Mouse (Mus musculus) forebrain, embryonic 10.5 days (tissue): Measurements from ENCODE around the gene 1700069L16Rik. TPM values are rescaled to one million over a fixed set of nuclear protein-coding genes. Genes with fewer than 3 reads are reported as not detected.

Experiments used
- DNase-seq: peaks from one replicate; pipeline ENCODE4 v3.0.0-alpha.2; 2017; ENCODE audit warnings: low spot score; ENCODE audit errors: extremely low spot score
- H3K27ac ChIP-seq: fragments of 300-500 bp; sonication (generic); 2 replicates; pipeline ENCODE4 v1.5.1; 2016; ENCODE audit warnings: mild to moderate bottlenecking
- H3K27me3 ChIP-seq: fragments of 300-500 bp; sonication (generic); 2 replicates; pipeline ENCODE4 v1.6.1; 2016; ENCODE audit warnings: mild to moderate bottlenecking; ENCODE audit not compliant: poor library complexity, severe bottlenecking
- H3K36me3 ChIP-seq: fragments of 300-500 bp; sonication (generic); replicated peaks from 2 replicates; pipeline ENCODE4 v1.6.1; 2016; ENCODE audit warnings: mild to moderate bottlenecking, moderate library complexity
- H3K4me1 ChIP-seq: fragments of 300-500 bp; sonication (generic); 2 replicates; pipeline ENCODE4 v1.6.1; 2016
- H3K4me3 ChIP-seq: fragments of 300-500 bp; sonication (generic); 2 replicates; pipeline ENCODE4 v1.5.1; 2016; ENCODE audit warnings: mild to moderate bottlenecking, moderate library complexity
- H3K9me3 ChIP-seq: fragments of 300-500 bp; sonication (generic); 2 replicates; pipeline ENCODE4 v1.6.1; 2016; ENCODE audit warnings: mild to moderate bottlenecking, moderate library complexity
- WGBS: fragments of 180-500 bp; shearing (Covaris S2); methylation state at CpG from one replicate; pipeline ENCODE4 v1.1.7; 2016; 5-methylcytosine and 5-hydroxymethylcytosine counted together
- polyA plus RNA-seq: library from polyadenylated mRNA; unstranded; fragments of >200 nt; fragmentation: Nextera tagmentation; extraction: Ambion mirVana; gene quantifications from 2 replicates; pipeline ENCODE4 v1.2.1, GENCODE M21; 2016

The 1700069L16Rik gene
- polyA plus RNA-seq, 1 experiment from 2014 or later: not detected

DNA sequence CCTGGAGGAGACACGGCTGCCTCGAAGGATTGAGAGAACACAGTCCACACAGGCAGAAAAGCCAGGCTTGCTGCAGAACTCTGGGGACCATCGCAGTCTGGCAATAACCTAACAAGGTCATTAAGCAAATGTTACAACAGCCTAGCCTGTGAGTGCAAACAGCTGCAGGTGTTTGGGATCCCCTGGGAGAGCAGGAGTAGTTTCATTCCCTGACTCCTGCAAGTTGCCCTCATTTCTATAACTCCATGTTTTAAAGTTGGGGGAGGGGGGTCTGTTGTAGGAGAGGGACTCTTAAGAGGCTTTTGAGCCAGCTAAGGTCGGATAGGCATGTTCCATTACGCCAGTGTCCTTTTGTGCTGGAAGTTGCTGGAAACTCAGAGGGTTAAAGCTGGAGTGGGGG lies 30.2 kb downstream of the 1700069L16Rik start:
- WGBS: 70% methylated on average over 5 of the region's 5 CpGs
- no peak overlapping the region for H3K27ac ChIP-seq

DNA sequence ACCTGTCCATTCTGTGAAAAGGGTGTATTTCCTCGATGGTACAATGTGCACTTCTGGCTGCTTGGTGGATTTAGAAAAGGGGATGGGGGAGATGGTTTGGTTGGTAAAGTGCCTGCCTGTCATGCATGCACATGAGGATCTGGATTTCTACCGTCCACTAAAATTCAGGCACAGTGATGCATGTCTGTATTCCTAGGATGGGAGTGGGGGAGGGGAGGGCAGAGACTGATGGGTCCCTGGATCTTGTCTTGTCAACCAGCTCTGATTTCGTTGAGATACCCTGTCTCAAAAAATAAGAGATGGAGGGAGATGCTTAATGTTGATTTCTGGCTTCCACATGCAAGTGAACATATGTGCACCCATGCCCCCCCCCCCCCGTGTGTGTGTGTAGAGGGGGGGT lies 30.6 kb downstream of the 1700069L16Rik start:
- H3K27ac ChIP-seq: no peak overlapping the region
- H3K4me3 ChIP-seq: no peak overlapping the region
- no peak for DNase-seq
- peaks cover 5% of the 10 kb centered on the region; the same call in 1 of the 2 replicates for H3K9me3 ChIP-seq
- H3K4me1 ChIP-seq: peaks cover 12% of the 10 kb centered on the region
- 72% methylated on average over 4 of the region's 4 CpGs for WGBS
- no peaks in the 10 kb centered on the region for H3K36me3 ChIP-seq
- H3K27me3 ChIP-seq: no peaks in the 10 kb centered on the region

More for the DNA sequence above, 30.2 kb downstream of the 1700069L16Rik start:
- no peak for DNase-seq
- Histone ChIP-seq H3K9me3 (peaks cover 5% of the 10 kb centered on the region; the same call in 1 of the 2 replicates), H3K36me3 (no peaks in the 10 kb centered on the region), H3K4me3 (no peak overlapping the region), H3K27me3 (no peaks in the 10 kb centered on the region), H3K4me1 (peaks cover 12% of the 10 kb centered on the region)

DNA sequence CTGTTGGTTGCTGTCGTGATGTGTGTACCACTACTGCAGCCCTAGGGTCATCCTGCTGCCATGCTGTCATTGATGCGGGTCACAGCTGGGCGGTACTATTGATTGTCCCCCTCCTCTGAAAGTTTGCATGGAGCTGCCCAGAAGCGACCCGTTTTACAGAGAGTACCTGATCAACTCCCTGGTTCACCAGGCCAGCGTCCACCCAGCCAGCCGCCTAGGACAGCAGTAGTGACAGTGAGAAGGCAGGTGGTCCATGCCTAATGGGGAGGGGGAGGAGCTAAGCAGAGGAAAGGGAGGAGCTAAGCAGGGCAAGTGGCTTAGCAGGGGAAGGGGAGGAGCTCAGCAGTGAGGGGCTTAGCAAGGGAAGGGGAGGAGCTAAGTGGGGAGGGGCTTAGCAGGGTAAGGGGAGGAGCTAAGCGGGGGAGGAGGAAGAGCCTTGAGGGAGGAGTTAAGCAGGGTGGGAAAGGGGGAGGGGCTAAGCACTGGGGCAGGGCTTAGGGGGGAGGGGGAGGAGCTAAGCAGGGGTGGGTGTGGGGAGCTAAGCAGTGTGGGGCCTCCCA lies 31.3 kb downstream of the 1700069L16Rik start:
- Histone ChIP-seq H3K27me3 (no peaks in the 10 kb centered on the region), H3K27ac (no peak overlapping the region), H3K4me1 (peaks cover 12% of the 10 kb centered on the region), H3K9me3 (peaks cover 5% of the 10 kb centered on the region; the same call in 1 of the 2 replicates), H3K36me3 (no peaks in the 10 kb centered on the region), H3K4me3 (no peak overlapping the region)
- no peak for DNase-seq
- WGBS: 91% methylated on average over 8 of the region's 8 CpGs

DNA sequence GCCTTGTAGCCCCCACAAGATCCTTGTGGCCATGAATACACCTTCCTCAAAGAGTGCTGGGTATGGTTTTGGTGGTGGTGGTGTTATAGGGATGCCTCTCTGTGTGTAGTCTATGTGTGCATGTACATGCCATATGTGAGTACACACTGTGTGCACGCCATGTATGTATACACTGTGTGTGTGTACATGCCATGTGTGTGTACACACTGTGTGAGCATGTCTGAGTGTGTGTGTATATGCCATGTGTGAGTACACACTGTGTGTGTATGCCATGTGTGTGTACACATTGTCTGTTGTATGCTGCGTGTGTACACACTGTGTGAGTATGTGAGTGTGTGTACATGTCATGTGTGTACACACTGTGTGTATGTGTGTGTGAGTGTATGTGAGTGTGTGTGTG lies 33.7 kb downstream of the 1700069L16Rik start:
- Histone ChIP-seq H3K4me1 (peaks cover 12% of the 10 kb centered on the region), H3K36me3 (no peaks in the 10 kb centered on the region), H3K27me3 (no peaks in the 10 kb centered on the region), H3K9me3 (peaks cover 5% of the 10 kb centered on the region; the same call in 1 of the 2 replicates), H3K4me3 (no peak overlapping the region), H3K27ac (no peak overlapping the region)
- WGBS: 85% methylated on average over 2 of the region's 2 CpGs
- no peak for DNase-seq

DNA sequence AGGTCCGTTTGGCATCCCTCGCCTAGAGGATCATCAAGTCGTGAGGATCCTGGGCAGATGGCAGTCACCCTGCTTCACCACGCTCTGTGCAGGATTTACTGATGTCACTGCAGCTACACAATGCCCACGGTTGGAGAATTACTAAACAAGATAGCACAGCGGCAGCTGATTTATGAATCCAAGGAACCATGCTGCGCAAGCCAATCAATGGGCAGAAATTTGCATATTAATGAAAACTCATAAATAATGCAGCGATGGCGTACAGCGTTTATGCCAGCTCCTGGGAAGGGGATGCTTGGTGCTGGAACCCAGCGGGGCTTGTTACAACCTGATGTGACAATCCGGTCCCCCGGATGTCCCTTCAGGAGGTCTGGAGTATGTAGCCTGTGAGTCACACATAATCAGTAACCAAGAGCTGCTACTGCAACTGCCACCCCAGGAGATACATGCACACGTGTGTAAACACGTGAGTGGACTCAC lies 34.5 kb downstream of the 1700069L16Rik start:
- H3K9me3 ChIP-seq: peaks cover 5% of the 10 kb centered on the region; the same call in 1 of the 2 replicates
- 82% methylated on average over 15 of the region's 15 CpGs for WGBS
- H3K27ac ChIP-seq: no peak overlapping the region

DNA sequence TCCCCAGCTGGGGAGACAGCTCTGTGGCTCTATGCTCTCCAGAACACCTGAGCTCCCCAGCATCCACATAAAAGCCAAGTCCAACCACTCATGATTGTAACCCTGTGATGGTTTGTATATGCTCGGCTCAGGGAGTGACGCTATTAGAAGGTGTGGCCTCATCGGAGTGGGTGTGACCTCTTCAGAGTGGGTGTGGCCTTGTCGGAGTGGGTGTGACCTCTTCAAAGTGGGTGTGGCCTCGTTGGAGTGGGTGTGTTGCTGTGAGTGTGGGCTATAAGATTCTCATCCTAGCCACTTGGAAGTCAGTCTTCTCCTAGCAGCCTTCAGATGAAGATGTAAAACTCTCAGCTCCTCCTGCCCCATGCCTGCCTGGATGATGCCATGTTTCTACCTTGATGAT lies 37.1 kb downstream of the 1700069L16Rik start:
- H3K27me3 ChIP-seq: no peaks in the 10 kb centered on the region
- DNase-seq: no peak
- no peaks in the 10 kb centered on the region for H3K9me3 ChIP-seq
- H3K36me3 ChIP-seq: no peaks in the 10 kb centered on the region
- H3K27ac ChIP-seq: no peak overlapping the region
- peaks cover 6% of the 10 kb centered on the region; the same call in 1 of the 2 replicates for H3K4me1 ChIP-seq
- H3K4me3 ChIP-seq: no peak overlapping the region
- 89% methylated on average over 5 of the region's 5 CpGs for WGBS

More for the DNA sequence above, 34.5 kb downstream of the 1700069L16Rik start:
- Histone ChIP-seq H3K27me3 (no peaks in the 10 kb centered on the region), H3K4me3 (no peak overlapping the region), H3K4me1 (peaks cover 12% of the 10 kb centered on the region), H3K36me3 (no peaks in the 10 kb centered on the region)
- no peak for DNase-seq

DNA sequence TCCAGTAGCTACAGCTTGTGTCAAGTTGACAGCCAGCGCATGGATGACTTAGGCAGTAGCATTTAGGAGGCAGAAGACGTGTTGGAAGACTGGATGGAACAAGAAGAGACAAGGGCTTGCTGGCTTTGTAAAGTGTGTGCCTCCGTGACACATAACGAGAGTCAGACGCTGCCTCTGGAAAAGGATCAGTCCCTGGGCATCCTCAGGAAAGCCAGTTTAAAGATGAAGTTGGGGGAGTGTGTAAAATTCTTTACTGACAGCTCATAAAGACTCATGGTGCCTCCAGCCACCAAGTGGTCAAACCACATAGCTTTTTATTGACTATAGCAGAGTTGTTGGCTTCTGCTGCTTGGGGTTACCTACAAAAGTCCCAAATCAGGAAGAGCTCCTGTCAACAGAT lies 39.1 kb downstream of the 1700069L16Rik start:
- no peaks in the 10 kb centered on the region for H3K27me3 ChIP-seq
- WGBS: 81% methylated on average over 5 of the region's 5 CpGs
- no peak for DNase-seq

DNA sequence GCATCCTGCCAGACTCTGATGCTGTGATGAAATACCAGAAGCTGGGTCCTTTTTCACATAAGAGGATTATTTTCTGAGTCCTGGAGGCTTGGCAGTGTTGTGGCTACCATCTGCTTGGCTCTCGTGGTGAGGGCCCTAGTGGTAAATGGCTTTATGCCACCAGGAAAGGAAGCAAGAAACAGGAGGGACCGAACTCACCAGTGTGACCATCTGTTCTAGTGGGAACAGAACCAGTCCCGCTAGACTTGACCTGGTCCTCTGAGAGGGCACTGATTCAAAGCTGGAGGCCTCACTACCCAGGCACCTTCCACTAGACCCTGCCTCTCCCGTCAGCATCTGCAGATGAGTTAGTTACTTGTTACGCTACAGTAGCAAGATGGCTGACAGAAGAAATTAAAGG lies 41.3 kb downstream of the 1700069L16Rik start:
- 84% methylated on average over 5 of the region's 5 CpGs for WGBS
- H3K4me3 ChIP-seq: no peak overlapping the region
- no peaks in the 10 kb centered on the region for H3K36me3 ChIP-seq
- peaks cover 3% of the 10 kb centered on the region; the same call in 1 of the 2 replicates for H3K9me3 ChIP-seq
- peaks cover 6% of the 10 kb centered on the region; the same call in 1 of the 2 replicates for H3K4me1 ChIP-seq
- no peaks in the 10 kb centered on the region for H3K27me3 ChIP-seq
- H3K27ac ChIP-seq: no peak overlapping the region
- no peak for DNase-seq

More for the DNA sequence above, 39.1 kb downstream of the 1700069L16Rik start:
- Histone ChIP-seq H3K27ac (no peak overlapping the region), H3K36me3 (no peaks in the 10 kb centered on the region), H3K9me3 (0 out of 2 replicates have a peak, but pooled peaks cover 3% of the 10 kb centered on the region), H3K4me3 (no peak overlapping the region), H3K4me1 (peaks cover 6% of the 10 kb centered on the region; the same call in 1 of the 2 replicates)

DNA sequence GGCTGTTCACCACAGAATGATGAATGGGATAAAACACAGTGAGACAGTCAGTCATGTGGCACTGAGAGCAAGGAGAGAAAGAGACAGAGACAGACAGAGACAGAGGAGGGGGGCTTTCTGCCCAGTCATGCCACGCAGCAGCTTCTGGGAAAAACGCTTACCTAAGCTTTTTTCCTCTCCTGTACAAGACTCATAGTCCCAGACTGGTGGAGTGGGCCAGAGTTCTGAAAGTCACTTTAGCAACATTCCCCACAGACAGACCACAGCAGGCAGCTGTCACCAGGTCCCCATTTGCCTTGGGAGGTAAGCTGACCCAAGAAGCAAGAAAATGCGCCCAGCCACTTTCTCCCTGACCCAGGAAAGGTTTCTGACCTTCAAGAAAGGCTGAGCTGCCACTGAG lies 42.1 kb downstream of the 1700069L16Rik start:
- peaks cover 3% of the 10 kb centered on the region; the same call in 1 of the 2 replicates for H3K9me3 ChIP-seq
- H3K4me3 ChIP-seq: no peak overlapping the region
- H3K4me1 ChIP-seq: peaks cover 6% of the 10 kb centered on the region; the same call in 1 of the 2 replicates
- H3K27me3 ChIP-seq: no peaks in the 10 kb centered on the region
- WGBS: 78% methylated on average over 3 of the region's 3 CpGs
- H3K27ac ChIP-seq: no peak overlapping the region
- H3K36me3 ChIP-seq: no peaks in the 10 kb centered on the region
- DNase-seq: no peak

DNA sequence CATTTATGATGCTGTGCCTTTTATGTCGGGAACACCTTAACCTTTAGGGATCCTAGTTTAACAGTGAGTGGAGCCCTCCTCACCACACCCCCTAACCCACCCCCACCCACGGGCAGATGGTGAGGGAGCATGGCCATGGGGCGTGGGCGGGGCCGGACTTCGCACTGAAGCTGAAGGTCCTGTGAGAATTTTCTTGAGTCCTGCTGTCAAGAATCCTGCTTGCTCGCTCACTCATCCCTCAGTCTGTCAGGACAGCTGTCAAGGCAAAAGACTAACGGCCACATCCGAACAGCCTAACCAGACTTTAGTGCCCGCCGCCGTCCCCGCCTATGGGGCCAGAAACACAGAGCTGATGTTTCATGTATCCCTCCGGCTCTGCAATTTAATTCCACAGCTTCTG lies 43.4 kb downstream of the 1700069L16Rik start:
- Histone ChIP-seq H3K27ac (peak overlapping the region; percentile 11; the same call in 1 of the 2 replicates), H3K9me3 (peaks cover 3% of the 10 kb centered on the region; the same call in 1 of the 2 replicates), H3K36me3 (no peaks in the 10 kb centered on the region), H3K27me3 (no peaks in the 10 kb centered on the region), H3K4me3 (no peak overlapping the region), H3K4me1 (peaks cover 6% of the 10 kb centered on the region; the same call in 1 of the 2 replicates)
- WGBS: 89% methylated on average over 14 of the region's 14 CpGs
- no peak for DNase-seq

DNA sequence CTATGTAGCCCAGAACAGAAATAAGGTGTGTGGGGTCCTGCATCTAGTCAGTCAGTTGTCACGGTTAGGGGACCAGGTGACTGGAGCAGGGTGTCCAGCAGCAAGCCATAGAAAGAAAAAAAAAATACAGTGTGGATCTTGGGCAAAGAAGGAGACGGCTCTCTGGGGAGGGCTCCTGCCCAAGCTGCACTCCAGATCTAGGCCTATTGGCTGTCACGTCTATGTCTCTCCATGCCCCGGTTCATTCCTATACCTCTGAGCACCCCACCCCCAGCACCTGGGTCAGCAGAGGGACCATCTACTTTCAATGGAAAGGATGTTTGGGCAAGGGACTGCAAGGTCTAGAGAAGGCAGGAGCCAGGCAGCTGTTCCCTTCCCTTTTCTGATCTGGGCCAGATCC lies 45.1 kb downstream of the 1700069L16Rik start:
- WGBS: 93% methylated on average over 4 of the region's 4 CpGs
- DNase-seq: no peak
- peaks cover 6% of the 10 kb centered on the region; the same call in 1 of the 2 replicates for H3K4me1 ChIP-seq
- H3K4me3 ChIP-seq: no peak overlapping the region
- no peaks in the 10 kb centered on the region for H3K36me3 ChIP-seq
- H3K9me3 ChIP-seq: peaks cover 3% of the 10 kb centered on the region; the same call in 1 of the 2 replicates
- no peaks in the 10 kb centered on the region for H3K27me3 ChIP-seq
- H3K27ac ChIP-seq: no peak overlapping the region

DNA sequence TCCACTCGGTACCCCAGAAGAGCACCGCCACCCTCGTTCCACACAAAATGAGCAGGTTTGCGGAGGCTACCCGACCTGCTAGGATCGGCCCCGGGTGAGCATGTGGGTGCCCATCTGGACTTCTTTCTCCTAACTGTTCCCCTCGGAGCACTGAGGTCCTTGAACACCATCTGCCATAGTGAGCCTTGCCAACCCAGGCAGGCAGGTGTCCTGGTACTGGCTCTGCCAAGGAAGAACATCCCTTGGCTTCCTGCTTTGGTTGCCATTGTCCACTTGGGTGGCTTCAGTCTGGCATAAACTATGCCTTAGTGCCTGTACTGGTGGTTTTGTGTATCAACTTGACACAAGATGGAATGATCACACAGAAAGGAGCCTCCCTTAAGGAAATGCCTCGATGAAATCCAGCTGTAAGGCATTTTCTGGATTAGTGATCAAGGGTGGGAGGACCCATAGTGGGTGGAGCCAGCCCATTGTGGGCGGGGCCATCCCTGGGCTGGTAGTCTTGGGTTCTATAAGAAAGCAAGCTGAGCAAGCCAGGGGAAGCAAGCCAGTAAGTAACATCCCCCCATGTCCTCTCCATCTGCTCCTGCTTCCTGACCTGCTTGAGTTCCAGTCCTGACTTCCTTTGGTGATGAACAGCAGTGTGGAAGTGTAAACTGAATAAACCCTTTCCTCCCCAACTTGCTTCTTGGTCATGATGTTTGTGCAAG lies 45.7 kb downstream of the 1700069L16Rik start:
- H3K27ac ChIP-seq: no peak overlapping the region
- H3K36me3 ChIP-seq: no peaks in the 10 kb centered on the region
- DNase-seq: no peak
- no peak overlapping the region for H3K4me3 ChIP-seq
- peaks cover 6% of the 10 kb centered on the region; the same call in 1 of the 2 replicates for H3K4me1 ChIP-seq
- 85% methylated on average over 10 of the region's 10 CpGs for whole genome bisulfite sequencing
- H3K9me3 ChIP-seq: peaks cover 3% of the 10 kb centered on the region; the same call in 1 of the 2 replicates
- H3K27me3 ChIP-seq: no peaks in the 10 kb centered on the region

DNA sequence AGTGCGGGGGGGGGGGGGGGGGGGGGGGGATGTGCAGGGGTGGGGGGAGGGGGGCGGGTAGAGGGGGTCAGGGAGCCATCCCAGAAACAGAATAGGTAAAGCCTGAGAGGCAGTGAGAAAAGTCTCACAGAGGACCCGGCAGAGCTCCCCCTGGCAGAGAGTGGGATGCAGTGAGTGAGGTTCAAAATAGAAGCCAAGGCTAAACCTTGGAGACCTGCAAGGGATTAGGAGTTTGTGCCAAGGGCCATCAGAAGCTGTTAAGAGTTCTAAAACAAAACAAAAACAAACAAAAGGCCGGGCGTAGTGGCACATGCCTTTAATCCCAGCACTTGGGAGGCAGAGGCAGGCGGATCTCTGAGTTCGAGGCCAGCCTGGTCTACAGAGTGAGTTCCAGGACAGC lies 47.0 kb downstream of the 1700069L16Rik start:
- DNase-seq: no peak
- no peaks in the 10 kb centered on the region for H3K36me3 ChIP-seq
- H3K4me3 ChIP-seq: no peak overlapping the region
- H3K27me3 ChIP-seq: no peaks in the 10 kb centered on the region
- no peaks in the 10 kb centered on the region for H3K4me1 ChIP-seq
- peaks cover 3% of the 10 kb centered on the region; the same call in 1 of the 2 replicates for H3K9me3 ChIP-seq
- no peak overlapping the region for H3K27ac ChIP-seq
- 75% methylated on average over 7 of the region's 7 CpGs for WGBS
